Mouse (Mus musculus) embryo, embryonic 11.5 days (tissue): ENCODE data around the gene Wdr70.

Source experiments
- DNase-seq: peaks from one replicate; pipeline ENCODE4 v3.0.0-alpha.2; 2012; ENCODE audit warnings: low read depth, low spot score

Gene Wdr70

GRCm38 (mm10) chr15:7862890-7863289 is 236.1 kb downstream of the Wdr70 start:
- DNase-seq, result no peak

- DNase-seq, result no peak
Observed at GRCm38 (mm10) chr15:7858841-7859240, 240.2 kb downstream of the Wdr70 start.

GRCm38 (mm10) chr15:7857418-7857817 is 241.6 kb downstream of the Wdr70 start:
- no peak for DNase-seq

GRCm38 (mm10) chr15:7842398-7842797 is 256.6 kb downstream of the Wdr70 start:
- no peak for DNase-seq

GRCm38 (mm10) chr15:7841664-7842063 is 257.3 kb downstream of the Wdr70 start:
- DNase-seq, result no peak

- no peak for DNase-seq
Observed at GRCm38 (mm10) chr15:7838921-7839309, 260.1 kb downstream of the Wdr70 start.

GRCm38 (mm10) chr15:7838060-7838920 is 260.7 kb downstream of the Wdr70 start:
- DNase-seq, result no peak

GRCm38 (mm10) chr15:7835404-7835803 is 263.6 kb downstream of the Wdr70 start:
- no peak for DNase-seq

GRCm38 (mm10) chr15:7825530-7825929 is 273.5 kb downstream of the Wdr70 start:
- no peak for DNase-seq

- no peak for DNase-seq
Observed at GRCm38 (mm10) chr15:7823886-7824285, 275.1 kb downstream of the Wdr70 start.
